Mouse (Mus musculus): ENCODE data around the gene Arl5a.

DNA sequence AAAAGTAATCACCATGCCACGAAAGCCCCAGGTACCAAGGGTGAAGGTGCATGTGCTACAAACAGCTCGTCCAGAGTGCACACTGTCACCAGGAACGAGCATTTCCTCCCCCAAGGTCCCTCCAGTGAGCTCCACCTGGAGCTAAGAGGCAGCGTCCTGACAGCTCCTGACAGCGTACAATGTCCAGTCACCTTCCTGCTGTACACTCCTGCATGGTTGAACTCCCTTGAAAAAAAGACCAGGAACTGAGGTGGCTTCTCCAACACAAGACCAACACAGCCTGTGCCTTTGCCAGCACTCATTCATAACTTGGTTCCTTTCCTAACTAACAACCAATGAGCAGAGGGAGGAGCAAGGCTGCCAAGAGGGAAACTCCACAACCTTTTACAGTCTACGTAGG is 3.5 kb downstream of the Arl5a start:
- TF ChIP-seq CTCF (IDR thresholded peaks at IDR 0.05; ENCODE audit: low read depth, low read length) = no peak
- TF ChIP-seq POLR2A (IDR thresholded peaks at IDR 0.05; ENCODE audit: borderline replicate concordance, low read depth, low read length) = no peak

Data from bone marrow macrophage, adult 2 months (primary cell).